8 mouse cellular contexts compared by ENCODE assay signal in the genomic region with DNA sequence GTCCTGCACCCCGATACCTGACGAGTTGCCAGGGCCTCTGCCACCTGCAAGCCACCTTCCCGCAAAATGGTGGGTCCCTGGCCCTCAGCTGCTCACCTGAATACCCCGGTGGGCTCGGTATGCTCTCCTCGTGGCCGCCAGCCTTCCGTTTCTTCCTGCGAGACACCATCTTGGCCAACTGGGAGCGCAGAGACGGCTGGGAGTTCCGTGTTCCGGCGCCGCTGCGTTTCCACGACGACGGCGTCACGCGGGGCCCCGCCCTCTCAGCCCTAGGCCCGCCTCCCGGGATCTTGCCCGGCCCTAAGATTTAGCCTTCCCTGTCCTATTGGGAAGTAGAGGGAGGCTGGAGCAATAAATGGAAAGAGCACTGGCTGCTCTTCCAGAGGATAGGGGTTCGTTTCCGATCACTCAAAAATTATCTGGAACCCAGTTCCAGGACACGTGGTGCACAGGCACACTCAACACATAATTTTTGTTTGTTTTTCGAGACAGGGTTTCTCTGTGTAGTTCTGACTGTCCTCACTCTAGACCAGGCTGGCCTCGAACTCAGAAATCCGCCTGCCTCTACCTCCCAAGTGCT. TPM values are rescaled to one million over a fixed set of nuclear protein-coding genes. Genes with fewer than 3 reads are reported as not detected.
DNase-seq lines count a peak whose midpoint lies in the region; ATAC-seq lines count a peak whose summit lies in the region.

Rrp7a (minus strand) TSS at position 236 of the 580 bp plus-strand sequence.

- peak; percentile 89 for ATAC-seq in hindbrain, embryonic 15.5 days (ENCODE audit: low FRiP score, low read depth)

- peak within 1 kb of the TSS; percentile 79 for H3K4me2 ChIP-seq in hindbrain, embryonic 15.5 days

- H3K36me3 ChIP-seq in hindbrain, embryonic 15.5 days: peaks cover 28% of the 10 kb centered on the region

- H3K4me3 ChIP-seq in hindbrain, embryonic 15.5 days: peak within 1 kb of the TSS; percentile 98

- DNase-seq in R1 (ENCODE audit: low read depth, low spot score): peak; percentile 93
- DNase-seq in cerebellum, postnatal 25 days: peak; percentile 93 to 95
- DNase-seq in frontal cortex, postnatal 36 days (ENCODE audit: low spot score in 2 of 2): peak; percentile 94 to 95
- DNase-seq in left cerebral cortex, adult 11 months (ENCODE audit: low spot score): peak; percentile 84
- peak; percentile 94 to 95 for DNase-seq in lung, postnatal 4 days
- DNase-seq in retina, postnatal 7 days (ENCODE audit: low read depth, low spot score): peak; percentile 73
- DNase-seq in urinary bladder, adult 2 months (ENCODE audit: low spot score): peak; percentile 87

- peaks cover 17% of the 10 kb centered on the region for H3K4me1 ChIP-seq in hindbrain, embryonic 15.5 days (replicated peaks)

- 9% methylated on average over 30 of the region's 32 CpGs for WGBS in hindbrain, embryonic 15.5 days

- peak within 1 kb of the TSS; percentile 91 for H3K27ac ChIP-seq in hindbrain, embryonic 15.5 days (replicated peaks)

- H3K9ac ChIP-seq in hindbrain, embryonic 15.5 days: peak within 1 kb of the TSS; percentile 79

- no peaks in the 10 kb centered on the region for H3K9me3 ChIP-seq in hindbrain, embryonic 15.5 days

- no peaks in the 10 kb centered on the region for H3K27me3 ChIP-seq in hindbrain, embryonic 15.5 days

RNA-seq across cellular contexts. Expression of gene Rrp7a, which starts in this region (rescaled TPM):
- polyA plus RNA-seq in hindbrain, embryonic 15.5 days (2015; fragmentation: Nextera tagmentation; extraction: Ambion mirVana): 74.7 and 78.9 TPM in 2 replicates
- 56.1 and 60.9 TPM in 2 replicates for polyA plus RNA-seq in urinary bladder, adult 2 months (2012; rRNA removed)

Comparison
In these comparisons a context has a peak if more than half of its experiments do, and no peak if none do; other contexts are left out.
1. Peak in every context shown above with its lines: DNase-seq, ATAC-seq, H3K4me3 ChIP-seq and H3K27ac ChIP-seq.